ENCODE assay signal across 19 mouse cellular contexts in the genomic region with DNA sequence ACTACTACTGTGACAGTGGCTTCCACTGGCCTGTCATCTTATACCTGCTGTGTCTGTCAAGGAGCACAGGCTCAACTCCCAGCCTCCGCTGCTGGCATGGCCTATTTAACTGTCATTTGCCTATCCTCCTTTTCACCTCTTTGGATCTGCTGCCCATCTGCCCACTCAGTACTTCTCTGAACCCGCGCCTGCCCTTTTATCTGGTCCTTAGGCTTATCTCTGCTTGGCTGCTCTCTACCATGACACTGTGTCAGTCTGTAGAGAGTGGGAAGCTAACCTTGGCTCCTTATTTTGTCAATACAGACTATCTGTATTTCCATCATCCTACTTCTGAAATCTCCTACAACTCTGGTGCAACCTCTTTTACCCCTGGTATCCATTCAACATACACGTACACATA.
"Had no signal": no experiment of that assay in that cellular context is flagged by ENCODE, and none has a peak within 500 bp of the region (broad histone marks: within the 10 kb centered on the region; RNA-seq: fewer than 3 reads in every experiment).

No protein-coding gene starts in this region.

- H3K9ac ChIP-seq: limb, embryonic 13.5 days; lung, embryonic 14.5 days; midbrain, embryonic 12.5 days; midbrain, embryonic 15.5 days; neural tube, embryonic 12.5 days; neural tube, embryonic 15.5 days; stomach, embryonic 15.5 days had no signal

- H3K4me3 ChIP-seq: limb, embryonic 10.5 days; limb, embryonic 13.5 days; midbrain, embryonic 12.5 days; midbrain, embryonic 15.5 days; neural tube, embryonic 12.5 days; neural tube, embryonic 15.5 days; stomach, embryonic 15.5 days had no signal

- H3K27ac ChIP-seq: limb, embryonic 10.5 days; limb, embryonic 13.5 days; midbrain, embryonic 12.5 days; midbrain, embryonic 15.5 days; neural tube, embryonic 12.5 days; neural tube, embryonic 15.5 days; stomach, embryonic 15.5 days had no signal

- H3K9me3 ChIP-seq: limb, embryonic 10.5 days; limb, embryonic 13.5 days; midbrain, embryonic 12.5 days; midbrain, embryonic 15.5 days; neural tube, embryonic 12.5 days; neural tube, embryonic 15.5 days; stomach, embryonic 15.5 days had no signal

- H3K4me1 ChIP-seq: limb, embryonic 10.5 days; limb, embryonic 13.5 days; midbrain, embryonic 12.5 days; midbrain, embryonic 15.5 days; neural tube, embryonic 12.5 days; neural tube, embryonic 15.5 days; stomach, embryonic 15.5 days had no signal

- DNase-seq: kidney, adult 18-20 months; kidney, adult 9 months; kidney, postnatal 14 days; kidney, postnatal 4 days; lung, embryonic 14.5 days; right cerebral cortex, adult 18-20 months; right cerebral cortex, postnatal 14 days; right cerebral cortex, postnatal 4 days; thymus, postnatal 36 days had no signal

- H3K27me3 ChIP-seq: limb, embryonic 13.5 days; midbrain, embryonic 12.5 days; midbrain, embryonic 15.5 days; neural tube, embryonic 12.5 days; neural tube, embryonic 15.5 days; stomach, embryonic 15.5 days had no signal

- ATAC-seq: inflammation-experienced regulatory T-cells, adult 6 months; intestine, embryonic 16.5 days; lung, postnatal 0 days; midbrain, embryonic 15.5 days had no signal

- H3K4me2 ChIP-seq: limb, embryonic 13.5 days; lung, embryonic 14.5 days; midbrain, embryonic 12.5 days; midbrain, embryonic 15.5 days; neural tube, embryonic 12.5 days; neural tube, embryonic 15.5 days; stomach, embryonic 15.5 days had no signal

- H3K36me3 ChIP-seq: limb, embryonic 10.5 days; limb, embryonic 13.5 days; midbrain, embryonic 12.5 days; midbrain, embryonic 15.5 days; neural tube, embryonic 12.5 days; neural tube, embryonic 15.5 days; stomach, embryonic 15.5 days had no signal
